Mouse (Mus musculus): ENCODE results near the gene Eif4e3. TPM values are rescaled to one million over a fixed set of nuclear protein-coding genes. Genes with fewer than 3 reads are reported as not detected.

The Eif4e3 gene
- 0.02 TPM in 1 of 2 replicates, not detected in the other for polyA plus RNA-seq (2012)

DNA sequence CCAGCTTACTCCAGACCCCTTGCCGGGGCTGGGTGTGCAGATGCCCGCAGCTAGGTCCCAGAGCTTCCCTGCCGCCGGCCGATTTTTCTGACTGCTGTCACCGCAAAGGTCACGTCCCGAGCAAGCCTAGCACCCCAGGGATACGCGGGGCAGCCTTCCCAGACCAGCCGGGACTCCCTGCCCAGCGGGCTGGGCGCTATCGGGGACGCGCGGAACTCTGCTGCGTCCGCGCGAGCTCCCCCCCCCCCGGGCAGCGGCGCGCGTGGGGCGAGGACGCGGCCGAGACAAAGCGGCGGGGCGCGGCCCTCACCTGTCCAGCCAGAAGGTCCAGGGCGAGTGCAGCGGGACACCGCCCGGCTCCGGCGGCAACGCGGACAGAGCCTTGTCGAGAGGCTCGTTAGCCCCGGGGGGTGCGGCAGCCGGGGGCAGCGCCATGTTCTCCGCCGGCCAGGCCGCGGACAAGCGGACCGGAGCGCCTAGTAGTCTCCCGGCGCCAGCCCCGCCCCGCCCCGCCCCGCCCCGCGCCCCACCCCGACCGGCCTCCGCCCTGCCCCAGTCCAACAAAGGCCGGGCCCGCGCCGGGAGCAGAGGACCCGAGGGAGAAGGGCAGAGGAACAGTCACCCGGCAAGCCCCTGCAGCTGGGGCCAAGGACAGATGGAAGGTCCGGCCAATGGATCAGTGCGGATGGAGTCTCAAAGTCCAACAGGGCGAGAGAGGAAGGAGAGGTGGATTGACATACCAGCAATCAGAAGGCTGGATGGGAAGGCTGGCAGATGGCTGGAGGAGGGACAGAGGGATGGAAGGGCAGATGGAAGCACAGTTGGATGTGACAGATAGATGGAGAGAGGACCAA is at the start of gene Eif4e3, which contains the start of gene Gm20696:
Gene Eif4e3 (minus strand): TSS at position 454 of the 854 bp plus-strand sequence.
Gene Gm20696 (minus strand): TSS at position 480 of the 854 bp plus-strand sequence.
- no peaks in the 10 kb centered on the region for H3K36me3 ChIP-seq (ENCODE audit: control insufficient read depth)
- peak within 1 kb of the TSS; percentile 46 for H3K4me3 ChIP-seq (replicated peaks)
- H3K27me3 ChIP-seq (ENCODE audit: control insufficient read depth): peaks cover 49% of the 10 kb centered on the region
- H3K4me1 ChIP-seq (ENCODE audit: control insufficient read depth): peaks cover 2% of the 10 kb centered on the region; the same call in 1 of the 2 replicates
- TF ChIP-seq GATA1 (IDR thresholded peaks at IDR 0.05; ENCODE audit: low read length): no peak
- TF ChIP-seq TAL1 (IDR thresholded peaks at IDR 0.05; ENCODE audit: low read length): no peak
- no peaks in the 10 kb centered on the region for H3K9me3 ChIP-seq (ENCODE audit: control insufficient read depth, low read length)

- Histone ChIP-seq H3K27me3 (ENCODE audit: control insufficient read depth) (no peaks in the 10 kb centered on the region), H3K9me3 (ENCODE audit: control insufficient read depth, low read length) (no peaks in the 10 kb centered on the region), H3K4me3 (replicated peaks) (no peak overlapping the region), H3K4me1 (ENCODE audit: control insufficient read depth) (no peaks in the 10 kb centered on the region), H3K36me3 (ENCODE audit: control insufficient read depth) (no peaks in the 10 kb centered on the region)
- TF ChIP-seq GATA1 (IDR thresholded peaks at IDR 0.05; ENCODE audit: low read length): no peak
- no peak for TF ChIP-seq TAL1 (IDR thresholded peaks at IDR 0.05; ENCODE audit: low read length)
Observed at GRCm38 (mm10) chr6:99715913-99716312, 49.3 kb upstream of the Eif4e3 start.

GRCm38 (mm10) chr6:99715191-99715590 is 48.6 kb upstream of the Eif4e3 start:
- H3K9me3 ChIP-seq (ENCODE audit: control insufficient read depth, low read length): no peaks in the 10 kb centered on the region
- no peaks in the 10 kb centered on the region for H3K36me3 ChIP-seq (ENCODE audit: control insufficient read depth)
- H3K27me3 ChIP-seq (ENCODE audit: control insufficient read depth): no peaks in the 10 kb centered on the region
- TF ChIP-seq GATA1 (IDR thresholded peaks at IDR 0.05; ENCODE audit: low read length): no peak
- no peak for TF ChIP-seq TAL1 (IDR thresholded peaks at IDR 0.05; ENCODE audit: low read length)
- no peaks in the 10 kb centered on the region for H3K4me1 ChIP-seq (ENCODE audit: control insufficient read depth)
- no peak overlapping the region for H3K4me3 ChIP-seq (replicated peaks)

DNA sequence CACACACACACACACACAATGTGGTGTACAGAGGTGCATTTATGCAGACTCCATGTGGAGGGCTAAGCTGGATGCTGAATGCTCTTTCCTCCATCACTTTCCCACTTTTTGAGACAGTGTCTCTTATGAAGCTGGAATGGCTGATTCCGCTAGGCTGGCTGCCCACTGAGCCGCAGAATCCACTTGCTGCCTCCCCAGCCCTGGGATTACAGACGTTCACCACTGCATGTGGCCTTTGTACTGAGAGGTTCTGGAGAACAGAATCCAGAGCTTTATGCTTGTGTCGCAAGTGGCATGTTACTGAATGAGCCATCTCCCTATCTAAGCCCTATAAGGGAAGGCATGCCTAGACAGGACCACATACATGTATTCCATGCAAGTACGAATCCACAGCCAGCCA is 46.7 kb upstream of the Eif4e3 start:
- no peak for TF ChIP-seq TAL1 (IDR thresholded peaks at IDR 0.05; ENCODE audit: low read length)
- H3K4me3 ChIP-seq (replicated peaks): no peak overlapping the region
- H3K27me3 ChIP-seq (ENCODE audit: control insufficient read depth): no peaks in the 10 kb centered on the region
- H3K36me3 ChIP-seq (ENCODE audit: control insufficient read depth): no peaks in the 10 kb centered on the region
- H3K4me1 ChIP-seq (ENCODE audit: control insufficient read depth): no peaks in the 10 kb centered on the region
- no peaks in the 10 kb centered on the region for H3K9me3 ChIP-seq (ENCODE audit: control insufficient read depth, low read length)

GRCm38 (mm10) chr6:99711576-99712101 is 45.1 kb upstream of the Eif4e3 start:
- no peak overlapping the region for H3K4me3 ChIP-seq (replicated peaks)
- H3K36me3 ChIP-seq (ENCODE audit: control insufficient read depth): no peaks in the 10 kb centered on the region
- H3K4me1 ChIP-seq (ENCODE audit: control insufficient read depth): no peaks in the 10 kb centered on the region
- no peaks in the 10 kb centered on the region for H3K9me3 ChIP-seq (ENCODE audit: control insufficient read depth, low read length)
- no peaks in the 10 kb centered on the region for H3K27me3 ChIP-seq (ENCODE audit: control insufficient read depth)
- TF ChIP-seq TAL1 (IDR thresholded peaks at IDR 0.05; ENCODE audit: low read length): no peak
- TF ChIP-seq GATA1 (IDR thresholded peaks at IDR 0.05; ENCODE audit: low read length): no peak

DNA sequence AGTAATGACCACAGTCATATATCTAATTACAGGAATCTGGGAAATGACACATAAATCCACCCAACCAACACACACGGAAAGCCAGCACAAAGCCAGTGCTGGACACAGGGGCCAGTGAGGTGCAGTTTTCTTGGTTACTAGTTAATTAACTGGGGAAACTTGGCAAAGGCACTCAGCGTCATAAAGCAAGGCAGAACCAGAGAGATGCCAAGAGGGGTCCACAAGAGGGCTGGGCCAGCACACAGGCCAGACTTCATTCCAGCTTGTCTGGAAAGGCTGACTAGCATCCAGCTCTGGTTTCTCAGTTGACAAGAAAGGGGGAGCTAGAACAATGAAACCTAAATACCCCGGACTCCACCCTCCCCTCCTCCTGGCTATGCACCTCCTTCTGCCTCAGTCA is 33.9 kb upstream of the Eif4e3 start:
- Histone ChIP-seq H3K4me3 (replicated peaks) (no peak overlapping the region), H3K4me1 (ENCODE audit: control insufficient read depth) (no peaks in the 10 kb centered on the region), H3K9me3 (ENCODE audit: control insufficient read depth, low read length) (no peaks in the 10 kb centered on the region), H3K27me3 (ENCODE audit: control insufficient read depth) (peaks cover 10% of the 10 kb centered on the region), H3K36me3 (ENCODE audit: control insufficient read depth) (no peaks in the 10 kb centered on the region)
- TF ChIP-seq TAL1 (IDR thresholded peaks at IDR 0.05; ENCODE audit: low read length) (no peak), GATA1 (IDR thresholded peaks at IDR 0.05; ENCODE audit: low read length) (no peak)

- Histone ChIP-seq H3K36me3 (ENCODE audit: control insufficient read depth) (no peaks in the 10 kb centered on the region), H3K9me3 (ENCODE audit: control insufficient read depth, low read length) (no peaks in the 10 kb centered on the region; the same call in 1 of the 2 replicates), H3K4me1 (ENCODE audit: control insufficient read depth) (no peaks in the 10 kb centered on the region), H3K4me3 (replicated peaks) (no peak overlapping the region), H3K27me3 (ENCODE audit: control insufficient read depth) (peaks cover 65% of the 10 kb centered on the region)
- TF ChIP-seq TAL1 (IDR thresholded peaks at IDR 0.05; ENCODE audit: low read length) (no peak), GATA1 (IDR thresholded peaks at IDR 0.05; ENCODE audit: low read length) (no peak)
Observed at GRCm38 (mm10) chr6:99692916-99693841, 26.6 kb upstream of the Eif4e3 start.

DNA sequence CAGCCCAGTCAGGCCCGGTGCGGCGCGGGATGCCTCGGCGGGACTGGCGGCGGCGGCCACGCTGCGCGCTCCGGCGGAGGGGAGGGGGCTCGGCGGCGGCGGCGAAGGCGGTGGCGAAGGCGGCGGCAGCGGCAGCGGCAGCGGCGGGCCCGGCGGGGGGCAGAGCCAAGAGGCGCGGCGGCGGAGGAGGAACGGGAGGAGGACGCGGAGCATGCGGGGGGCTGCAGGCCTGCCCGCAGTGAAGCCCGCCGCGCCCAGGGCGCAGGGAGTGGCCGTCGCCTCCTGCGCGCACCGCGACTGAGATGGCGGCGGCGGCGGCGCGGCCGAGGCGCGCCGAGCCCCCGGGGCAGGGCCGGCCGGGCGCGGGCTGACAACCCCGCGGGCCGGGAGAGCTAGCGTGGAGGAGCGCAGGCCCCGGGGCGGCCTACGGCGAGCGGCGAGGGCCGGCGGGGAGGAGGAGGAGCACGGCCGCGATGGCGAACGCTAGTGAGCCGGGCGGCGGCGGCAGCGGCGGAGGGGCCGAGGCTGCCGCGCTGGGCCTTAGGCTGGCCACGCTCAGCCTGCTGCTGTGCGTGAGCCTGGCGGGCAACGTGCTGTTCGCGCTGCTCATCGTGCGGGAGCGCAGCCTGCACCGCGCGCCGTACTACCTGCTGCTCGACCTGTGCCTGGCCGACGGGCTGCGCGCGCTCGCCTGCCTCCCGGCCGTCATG is 25.8 kb upstream of the Eif4e3 start, which contains the start of gene Gpr27:
Gene Gpr27 (plus strand): TSS at position 474 of the 710 bp plus-strand sequence.
- Histone ChIP-seq H3K9me3 (ENCODE audit: control insufficient read depth, low read length) (no peaks in the 10 kb centered on the region; the same call in 1 of the 2 replicates), H3K4me1 (ENCODE audit: control insufficient read depth) (no peaks in the 10 kb centered on the region), H3K27me3 (ENCODE audit: control insufficient read depth) (peaks cover 62% of the 10 kb centered on the region), H3K4me3 (replicated peaks) (peak within 1 kb of the TSS; percentile 37), H3K36me3 (ENCODE audit: control insufficient read depth) (no peaks in the 10 kb centered on the region)
- no peak for TF ChIP-seq GATA1 (IDR thresholded peaks at IDR 0.05; ENCODE audit: low read length)
- TF ChIP-seq TAL1 (IDR thresholded peaks at IDR 0.05; ENCODE audit: low read length): no peak
